Mouse (Mus musculus): ENCODE results near the gene Gnat1.

The Gnat1 gene

DNA sequence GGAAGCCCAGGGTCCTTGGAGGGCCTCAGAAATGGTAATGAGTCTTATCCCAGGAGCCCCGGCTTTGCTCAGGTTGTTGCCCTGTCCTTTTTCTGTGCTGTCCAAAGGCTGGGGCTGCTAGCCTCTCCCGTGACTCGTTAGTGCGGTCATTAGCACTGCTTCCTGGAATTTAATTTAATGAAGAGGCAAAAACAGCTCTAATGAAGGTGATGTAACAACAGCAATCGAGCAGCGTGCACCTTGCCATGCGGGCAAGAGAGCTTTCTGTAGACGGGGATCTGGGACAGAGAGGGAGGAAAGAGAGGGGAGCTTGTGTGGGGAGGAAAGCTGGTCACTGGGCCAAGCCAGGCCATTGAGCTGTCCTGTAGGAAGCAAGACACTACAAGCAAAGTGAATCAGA, 37.8 kb downstream of the Gnat1 start:
- DNase-seq = no peak

GRCm38 (mm10) chr9:107640257-107640772, 39.2 kb downstream of the Gnat1 start:
- no peak for DNase-seq

DNA sequence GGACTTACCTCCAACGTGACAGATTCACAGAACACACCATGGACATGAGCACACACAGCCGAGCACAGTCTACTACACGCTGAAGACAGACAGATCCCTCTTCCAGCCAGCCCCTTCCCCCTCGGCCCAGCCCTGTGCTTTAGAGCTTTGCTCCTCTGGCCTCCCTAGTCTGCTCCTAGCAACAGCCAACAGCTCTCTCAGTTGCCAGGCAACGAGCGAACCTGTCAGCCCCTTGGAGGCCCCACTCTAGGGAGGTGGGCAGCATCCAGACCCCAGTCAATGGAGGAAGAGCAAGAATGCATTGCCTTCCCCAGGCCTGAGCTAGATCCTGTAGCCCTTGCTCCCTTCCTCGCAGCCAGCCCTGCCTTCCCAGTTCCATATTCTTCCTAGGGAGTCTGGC, 42.4 kb downstream of the Gnat1 start:
- no peak for DNase-seq

DNA sequence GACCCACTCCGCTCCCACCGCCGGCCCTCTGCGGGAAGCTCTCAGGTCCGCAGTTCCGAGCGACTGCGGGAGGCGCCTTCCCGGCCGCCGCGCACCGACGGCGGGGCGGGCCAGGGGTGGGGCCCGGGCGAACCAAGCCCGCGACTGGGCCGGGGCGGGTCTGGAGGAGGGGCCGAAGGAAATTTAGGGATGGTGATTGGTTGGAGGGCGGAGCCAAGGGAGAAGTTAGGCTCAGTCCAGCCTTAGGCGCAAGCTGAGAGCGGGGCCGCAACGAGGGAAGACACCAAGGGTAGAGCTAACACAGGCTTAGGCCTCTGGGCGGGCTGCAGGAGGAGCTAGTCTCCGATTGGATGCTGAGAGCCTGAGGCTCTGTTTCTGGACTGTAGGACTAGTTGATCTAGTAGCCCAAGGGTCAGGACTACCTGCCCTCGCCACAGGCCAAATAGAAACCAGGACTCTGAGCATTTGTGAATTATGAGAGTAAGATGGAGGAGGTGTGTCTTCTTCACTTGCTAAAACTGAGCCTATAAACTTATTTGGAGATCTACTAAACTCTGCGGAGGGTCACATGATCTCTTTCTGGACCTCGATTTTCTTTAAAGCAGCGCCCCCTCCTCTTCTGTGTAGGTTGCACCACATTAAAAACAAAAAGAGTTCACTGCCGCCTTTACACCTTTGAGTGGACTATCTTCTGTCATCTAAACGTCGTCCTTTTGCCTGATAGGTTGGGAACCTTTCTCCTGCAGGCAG, 44.1 kb downstream of the Gnat1 start, which contains the start of gene Gnai2:
Gnai2 (minus strand) TSS at position 89 of the 750 bp plus-strand sequence.
- DNase-seq = peak; percentile 92

- DNase-seq = no peak
Measured at GRCm38 (mm10) chr9:107634406-107635278, 44.9 kb downstream of the Gnat1 start.

DNA sequence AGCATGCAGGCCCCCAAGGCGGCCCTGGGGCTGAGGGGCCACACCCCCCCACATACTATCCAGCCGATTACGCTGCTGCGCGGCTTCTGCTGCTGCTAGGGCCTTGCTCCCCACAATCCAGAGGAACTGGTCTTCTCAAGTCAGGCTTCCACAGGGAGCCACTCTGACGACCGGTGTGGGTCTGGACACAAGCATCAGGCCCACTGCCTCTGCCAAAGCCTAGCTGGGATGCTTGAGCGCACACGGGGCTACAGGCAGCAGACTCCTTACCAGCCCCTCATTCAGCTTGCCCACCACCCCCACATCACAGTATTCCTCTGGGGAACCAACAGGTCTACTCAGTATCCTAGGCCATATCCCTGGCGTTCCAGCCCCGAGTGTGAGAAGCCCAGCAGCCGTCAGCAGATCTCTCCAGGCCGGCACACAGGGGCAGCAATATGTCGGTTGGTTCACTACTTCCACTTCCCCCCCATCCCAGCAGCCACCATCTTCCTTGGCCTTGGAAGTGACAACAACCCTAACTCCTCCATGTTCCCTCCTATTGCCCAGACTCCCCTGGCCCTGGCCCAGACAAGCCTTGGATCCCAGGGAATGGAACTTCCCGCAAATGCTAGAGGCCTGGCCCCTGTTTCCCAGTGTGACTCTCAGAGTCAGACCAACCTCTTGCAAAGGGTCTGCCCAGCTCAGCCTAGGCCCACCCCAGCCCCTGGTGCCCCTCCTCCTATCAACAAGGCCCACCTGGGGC, 45.7 kb downstream of the Gnat1 start:
- DNase-seq = peak; percentile 45

- DNase-seq = peak; percentile 47
Measured at GRCm38 (mm10) chr9:107633091-107633660, 46.3 kb downstream of the Gnat1 start.

GRCm38 (mm10) chr9:107632478-107632877, 47.0 kb downstream of the Gnat1 start:
- peak; percentile 44 for DNase-seq

DNA sequence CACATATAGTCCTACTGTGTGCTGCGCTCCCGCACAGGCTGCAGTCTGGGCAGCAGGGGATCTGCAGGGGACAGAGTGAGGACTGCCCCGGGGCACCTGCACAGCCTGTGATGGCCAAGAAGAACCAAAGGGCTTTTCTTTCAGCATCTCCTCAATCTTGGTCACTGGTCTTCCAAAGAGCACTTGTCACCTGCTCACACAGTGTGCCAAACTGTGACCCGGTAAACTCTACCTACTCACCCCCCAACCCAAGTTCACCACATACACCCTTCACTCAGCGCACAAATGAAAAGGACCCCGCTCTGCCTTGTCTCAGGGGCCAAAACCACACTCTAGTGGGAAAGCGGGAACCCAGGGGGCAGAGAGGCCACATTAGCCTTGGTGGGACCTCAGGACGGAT, 47.7 kb downstream of the Gnat1 start:
- DNase-seq = no peak

DNA sequence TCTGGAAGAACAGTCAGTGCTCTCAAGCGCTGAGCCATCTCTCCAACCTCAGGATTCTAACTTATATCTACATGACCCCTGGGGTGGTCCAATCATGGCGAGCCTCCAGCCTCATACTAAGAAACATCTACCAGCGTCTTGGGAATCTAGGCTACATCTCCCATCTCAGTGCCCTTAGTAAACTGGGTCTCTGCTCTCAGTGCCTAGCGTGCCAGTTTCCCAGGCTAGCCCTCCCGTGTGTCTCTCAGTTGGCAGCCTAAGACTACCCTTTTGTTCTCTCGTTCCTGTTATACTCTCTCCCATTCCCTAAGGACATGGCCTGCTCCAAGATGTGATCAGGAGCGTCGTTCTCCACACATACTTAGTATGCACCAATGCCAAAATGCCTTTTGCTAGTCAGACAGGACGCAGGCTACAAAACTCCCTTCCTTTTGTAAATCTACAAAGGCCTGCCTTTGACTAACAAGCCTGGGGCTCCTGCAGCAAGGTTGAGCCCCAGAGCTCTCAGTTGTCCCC, 48.1 kb downstream of the Gnat1 start:
- DNase-seq = no peak

DNA sequence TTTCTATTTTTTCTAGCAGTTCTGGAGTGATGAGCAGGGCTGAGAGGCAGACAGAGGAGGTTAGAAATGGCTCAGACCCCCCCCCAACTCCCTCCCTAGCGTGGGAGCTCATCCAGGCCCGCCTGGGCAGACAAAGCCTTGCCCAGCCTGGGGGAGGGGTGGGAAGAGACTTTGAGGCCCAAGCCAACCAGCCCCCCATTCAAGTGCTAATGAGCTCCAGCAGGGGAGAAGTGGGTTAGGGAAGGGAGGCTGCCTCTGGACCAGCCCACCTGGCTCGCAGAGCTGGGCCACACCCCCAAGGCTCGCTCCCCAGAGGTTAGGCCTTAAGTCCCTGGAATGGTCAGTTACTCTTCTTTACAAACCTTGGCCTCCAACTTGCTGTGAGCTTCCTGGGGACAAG, 48.9 kb downstream of the Gnat1 start:
- no peak for DNase-seq

DNA sequence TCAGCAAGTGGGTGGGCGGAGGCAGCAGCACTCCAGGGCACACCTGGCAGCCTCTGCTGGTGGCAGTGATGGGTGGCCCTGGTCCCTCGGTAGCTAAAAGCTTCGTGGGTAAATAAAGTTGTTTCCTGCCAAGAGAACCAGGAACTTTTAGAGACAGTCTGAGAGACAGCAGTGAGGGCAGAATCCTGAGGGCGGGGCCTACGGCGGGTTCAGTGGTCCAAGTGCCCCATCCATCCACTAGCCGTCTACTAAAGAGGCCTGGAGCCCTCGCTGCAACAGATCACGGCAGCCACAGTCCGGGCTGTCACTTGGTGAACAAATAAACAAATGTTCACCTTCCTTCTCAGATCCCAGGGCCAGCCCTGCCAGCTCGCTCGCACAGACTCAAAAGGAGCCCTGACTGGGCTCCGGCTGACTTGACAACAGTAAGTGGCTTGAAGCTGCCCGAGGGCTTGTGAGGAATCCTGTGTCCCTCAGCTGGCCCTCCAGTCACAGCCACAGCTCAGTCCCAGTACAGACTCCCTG, 49.5 kb downstream of the Gnat1 start:
- no peak for DNase-seq

DNA sequence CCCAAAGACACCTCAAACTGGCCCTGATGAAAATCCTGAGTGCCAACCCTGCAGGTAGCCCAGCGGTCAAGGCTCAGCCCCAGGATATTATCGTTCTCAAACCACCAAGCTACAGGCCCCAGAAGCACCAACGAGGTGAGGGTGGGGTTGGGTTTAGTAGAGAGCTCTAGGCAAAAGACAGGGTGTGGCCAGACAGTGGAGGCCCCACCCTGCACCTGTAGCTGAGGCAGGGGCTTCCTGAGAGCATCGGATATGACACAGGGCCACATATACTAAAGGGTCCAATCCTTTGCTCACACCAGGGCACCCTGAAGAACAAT, 50.1 kb downstream of the Gnat1 start:
- DNase-seq = no peak

- DNase-seq = no peak
Measured at GRCm38 (mm10) chr9:107628721-107629410, 50.6 kb downstream of the Gnat1 start.

GRCm38 (mm10) chr9:107627387-107628255, 51.9 kb downstream of the Gnat1 start:
- DNase-seq = no peak

DNA sequence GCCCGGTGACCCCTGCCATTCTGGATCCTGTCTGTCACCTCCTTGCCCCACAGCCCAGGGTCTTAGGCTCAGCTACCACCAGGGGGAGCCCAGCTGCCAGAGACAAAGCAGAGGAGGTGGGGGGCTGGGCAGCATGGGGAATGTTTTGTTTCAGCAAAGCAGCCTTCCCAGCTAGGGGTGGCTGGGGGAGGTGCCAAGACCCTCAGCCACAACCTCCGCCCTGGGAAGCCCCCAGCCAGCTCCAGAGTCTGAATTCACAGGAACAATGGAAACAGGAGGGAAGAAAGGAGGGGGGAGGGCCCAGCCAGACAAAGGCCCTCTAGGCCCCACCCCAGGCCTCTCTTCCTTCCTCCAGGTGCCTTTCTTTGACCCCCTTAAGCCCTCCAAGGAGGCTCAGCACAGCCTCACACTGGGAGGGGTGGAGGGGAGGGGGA, 52.7 kb downstream of the Gnat1 start:
- peak; percentile 74 for DNase-seq

GRCm38 (mm10) chr9:107626158-107626843, 53.2 kb downstream of the Gnat1 start:
- no peak for DNase-seq

- no peak for DNase-seq
Measured at GRCm38 (mm10) chr9:107625351-107626128, 54.0 kb downstream of the Gnat1 start.

- no peak for DNase-seq
Measured at GRCm38 (mm10) chr9:107624951-107625350, 54.6 kb downstream of the Gnat1 start.

Measured in cerebellum, adult 11 months (tissue).